Mouse (Mus musculus): ENCODE results near the gene Lrrc55.

DNA sequence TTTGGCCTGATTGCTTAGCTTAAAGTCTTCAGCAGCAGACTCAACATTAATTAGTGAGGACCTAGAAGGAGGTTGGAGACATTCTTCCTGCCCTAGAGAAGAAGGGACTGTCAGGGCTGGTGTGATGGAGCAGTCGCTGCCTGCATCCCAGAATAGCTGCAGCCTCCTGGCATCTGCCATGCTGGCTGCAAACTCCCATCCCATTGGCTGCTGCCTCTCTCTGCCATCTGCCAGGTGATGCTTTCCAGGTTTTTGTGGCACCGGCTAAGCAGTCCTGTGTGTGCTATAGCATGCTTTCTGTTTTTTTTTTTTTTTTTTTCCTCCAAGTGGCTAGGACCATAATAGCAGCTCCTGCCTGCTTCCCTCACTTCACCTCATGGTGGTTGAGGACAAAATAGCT is 16.7 kb upstream of the Lrrc55 start:
- TF ChIP-seq EP300 (IDR thresholded peaks at IDR 0.05; ENCODE audit: low read depth) (no peak), CTCF (IDR thresholded peaks at IDR 0.05; ENCODE audit: low read depth) (no peak)

All from liver, postnatal 0 days (tissue).